Mouse (Mus musculus) ES-E14 (cell line): ENCODE measurements around the gene Dennd4a.

Experiments
- HCFC1 ChIP-seq: IDR thresholded peaks from 2 replicates; pipeline ENCODE4 v1.6.1; 2012; ENCODE audit warnings: low read length, inconsistent platforms, borderline replicate concordance; ENCODE audit not compliant: insufficient read depth
- MAFK ChIP-seq: IDR thresholded peaks from 2 replicates; pipeline ENCODE4 v1.6.1; 2014; ENCODE audit warnings: mild to moderate bottlenecking, low read depth, low read length, inconsistent platforms; ENCODE audit not compliant: insufficient read depth
- ZC3H11A ChIP-seq: IDR thresholded peaks from 2 replicates; pipeline ENCODE4 v1.6.1; 2012; ENCODE audit warnings: low read depth, mild to moderate bottlenecking, inconsistent platforms, low read length, borderline replicate concordance
- ZNF384 ChIP-seq: IDR thresholded peaks from 2 replicates; pipeline ENCODE4 v1.6.1; 2012; ENCODE audit warnings: low read depth, low read length, inconsistent platforms

DNA sequence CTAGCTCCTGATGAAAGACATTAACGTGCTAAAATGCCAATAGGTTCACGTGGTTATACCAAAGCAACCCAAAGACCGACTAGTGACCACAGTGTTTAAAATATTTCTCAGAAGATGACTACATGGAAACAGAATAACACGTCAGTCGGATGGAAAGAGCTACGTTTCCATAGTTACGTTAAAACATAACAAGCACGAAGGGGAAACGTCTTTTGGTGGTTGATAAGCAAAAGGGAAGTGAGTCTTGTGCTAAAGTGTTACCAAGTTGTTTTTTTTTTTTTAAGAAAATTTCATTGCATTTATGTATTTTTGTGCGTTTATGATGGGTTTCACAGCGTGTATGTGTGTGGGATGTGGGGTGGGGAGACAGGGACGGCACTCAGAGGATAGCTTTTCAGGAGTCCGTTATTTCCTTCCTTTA is 21.8 kb upstream of the Dennd4a start:
- TF ChIP-seq ZC3H11A (no peak), HCFC1 (no peak), MAFK (no peak), ZNF384 (no peak)
